Mouse (Mus musculus): ENCODE data around the gene 1700025C18Rik. TPM values are rescaled to one million over a fixed set of nuclear protein-coding genes. Genes with fewer than 3 reads are reported as not detected.

1700025C18Rik gene
- polyA plus RNA-seq, 1 experiment, result not detected

DNA sequence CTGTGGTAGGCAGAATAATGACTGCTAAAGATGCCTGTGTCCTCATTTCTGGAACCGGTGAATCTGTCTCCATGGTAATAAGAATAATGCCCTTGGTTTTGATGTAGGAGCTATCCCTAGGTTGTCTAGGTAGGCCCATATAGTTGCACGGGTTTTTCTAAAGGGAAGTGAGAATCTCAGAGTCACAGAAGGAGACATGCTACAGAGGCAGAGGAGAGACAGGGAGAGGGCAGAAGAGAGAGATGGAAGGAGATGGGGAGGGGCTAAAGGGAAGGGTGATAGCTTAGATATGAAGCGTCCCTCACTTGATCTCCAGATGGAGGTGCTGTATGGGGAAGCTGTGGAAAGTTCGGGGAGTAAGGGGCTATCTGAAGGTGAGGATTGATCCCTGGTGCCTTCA is 53.1 kb downstream of the 1700025C18Rik start:
- no peak for DNase-seq (ENCODE audit: low read depth)

DNA sequence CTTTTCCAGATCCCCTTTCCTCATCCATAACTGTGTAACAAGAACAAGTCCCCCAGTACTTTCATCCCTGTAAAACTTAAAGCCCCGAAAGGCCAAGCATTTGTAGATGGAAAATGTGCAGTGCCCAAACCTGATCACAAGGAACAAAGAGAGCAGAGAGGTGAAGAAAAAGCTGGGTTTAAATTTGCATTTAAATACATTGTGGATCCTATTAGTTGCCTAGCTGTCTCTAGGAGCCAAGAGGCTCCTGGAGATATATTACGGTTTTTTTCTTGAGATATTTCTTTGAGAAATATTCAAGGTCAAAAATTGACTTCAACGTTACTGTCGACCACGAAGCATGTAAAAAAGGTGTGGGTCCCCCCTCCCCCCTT is 55.5 kb downstream of the 1700025C18Rik start:
- DNase-seq (ENCODE audit: low read depth), result no peak

DNA sequence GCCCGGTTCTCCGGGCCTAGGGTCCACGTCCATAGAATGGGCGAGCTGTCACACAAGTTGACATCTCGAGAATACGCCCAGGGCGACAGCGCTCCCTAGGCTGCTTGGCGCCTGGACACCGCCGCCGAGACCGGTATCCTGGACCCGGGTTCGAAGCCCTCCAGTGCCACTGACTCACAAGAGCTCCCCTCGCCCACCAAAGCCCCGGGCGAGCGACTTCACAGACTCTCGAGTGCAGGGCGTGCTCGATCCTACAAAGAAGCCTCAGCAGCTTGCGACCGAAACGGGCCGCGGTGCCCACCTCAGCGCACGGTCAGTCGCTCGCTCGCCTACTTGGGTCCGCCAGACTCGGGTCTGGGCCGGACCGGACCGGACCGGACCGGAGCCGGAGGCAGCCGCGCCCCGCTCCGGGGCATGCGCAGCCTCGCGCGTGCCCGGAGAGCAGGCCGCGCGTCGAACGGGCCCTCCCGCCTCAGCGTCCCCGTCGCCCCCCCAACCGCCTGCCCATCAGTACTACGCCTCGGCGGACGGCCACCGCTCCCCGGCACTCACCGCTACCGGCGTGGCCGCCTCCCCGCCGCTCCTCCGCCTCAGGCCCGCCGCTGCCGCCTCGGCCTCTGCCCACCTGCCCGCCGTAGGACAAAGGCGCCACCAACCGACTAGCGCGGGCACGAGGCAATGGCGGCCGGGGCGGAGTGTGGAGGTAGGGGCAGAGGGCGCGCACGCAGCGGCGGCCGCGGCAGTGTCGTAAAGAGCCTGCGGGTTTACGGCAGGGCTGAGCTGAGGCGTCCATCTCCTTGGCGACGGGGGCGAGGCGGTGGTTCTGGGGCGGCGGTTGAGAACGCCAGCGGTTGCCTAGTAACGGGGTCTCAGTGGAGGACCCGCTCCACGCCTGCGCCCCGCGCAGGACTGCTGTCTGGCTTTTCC is 56.2 kb downstream of the 1700025C18Rik start, which contains the start of gene Ncoa5:
Gene Ncoa5 (minus strand): TSS at position 737 of the 927 bp plus-strand sequence.
- peak; percentile 33 for DNase-seq (ENCODE audit: low read depth)

DNA sequence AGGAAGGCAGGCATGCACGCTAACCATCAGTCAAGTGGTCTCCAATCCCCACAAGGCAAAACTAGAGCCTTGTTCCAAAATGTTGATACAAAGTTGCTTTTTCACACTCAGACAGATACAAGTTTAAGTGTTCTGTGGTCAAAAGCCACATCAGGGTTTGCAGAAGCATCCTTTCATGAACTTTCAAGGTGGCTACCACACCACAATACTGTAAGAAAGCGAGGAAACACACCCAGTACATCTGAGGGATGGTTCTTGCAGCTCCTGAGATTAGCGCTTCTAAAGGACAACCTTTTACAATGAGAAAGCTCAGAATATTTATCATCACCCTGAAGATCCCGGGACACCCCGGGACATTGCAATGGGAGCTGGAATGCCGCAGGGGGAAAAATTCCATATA is 57.2 kb downstream of the 1700025C18Rik start:
- DNase-seq (ENCODE audit: low read depth), result no peak

DNA sequence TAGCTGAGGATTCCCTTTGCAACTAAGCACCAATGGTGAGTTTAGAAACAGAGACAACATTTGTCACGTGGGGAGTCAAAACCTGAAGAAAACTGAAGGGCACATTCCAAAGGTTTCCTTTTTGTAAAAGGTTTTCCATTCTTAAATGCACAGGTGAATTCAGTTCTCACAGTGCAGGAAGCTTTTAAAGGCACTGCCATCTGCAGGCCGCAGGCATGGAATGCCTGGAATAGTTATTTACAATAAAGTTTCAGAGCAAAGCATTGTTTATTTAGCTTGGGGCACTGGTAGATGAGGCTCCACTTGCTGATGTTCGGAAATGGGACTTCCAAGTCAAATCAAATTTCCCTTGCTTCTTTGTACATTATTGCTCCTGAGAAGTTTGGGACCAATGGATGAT is 58.0 kb downstream of the 1700025C18Rik start:
- no peak for DNase-seq (ENCODE audit: low read depth)

Other genes with a start within 250 kb of the 1700025C18Rik start
- 277 and 290 TPM in 2 replicates for gene Pltp, start 233.0 kb downstream of the 1700025C18Rik start, polyA plus RNA-seq (2012; rRNA removed)
- gene Pcif1, start 211.4 kb downstream of the 1700025C18Rik start, polyA plus RNA-seq (2012; rRNA removed), result 32.0 and 33.9 TPM in 2 replicates
- 20.6 and 21.7 TPM in 2 replicates for gene Zfp335, start 179.0 kb downstream of the 1700025C18Rik start, polyA plus RNA-seq (2012; rRNA removed)
- 7.0 and 9.7 TPM in 2 replicates for gene Mmp9, start 150.0 kb downstream of the 1700025C18Rik start, polyA plus RNA-seq (2012; rRNA removed)
- gene Slc12a5, start 129.9 kb downstream of the 1700025C18Rik start, polyA plus RNA-seq (2012; rRNA removed), result 1.7 and 2.0 TPM in 2 replicates
- gene Ncoa5, start 55.9 kb downstream of the 1700025C18Rik start, polyA plus RNA-seq (2012; rRNA removed), result 22.9 and 23.8 TPM in 2 replicates
- gene Cd40, start 35.1 kb downstream of the 1700025C18Rik start, polyA plus RNA-seq (2012; rRNA removed), result 6.5 and 6.6 TPM in 2 replicates
- 0.11 TPM in 1 of 2 replicates, not detected in the other for gene Cdh22, start 144.1 kb upstream of the 1700025C18Rik start, polyA plus RNA-seq (2012; rRNA removed)
- gene Slc35c2, start 197.1 kb upstream of the 1700025C18Rik start, polyA plus RNA-seq (2012; rRNA removed), result 51.1 and 62.7 TPM in 2 replicates
- 70.1 and 93.9 TPM in 2 replicates for gene Elmo2, start 235.7 kb upstream of the 1700025C18Rik start, polyA plus RNA-seq (2012; rRNA removed)